In the genomic region with DNA sequence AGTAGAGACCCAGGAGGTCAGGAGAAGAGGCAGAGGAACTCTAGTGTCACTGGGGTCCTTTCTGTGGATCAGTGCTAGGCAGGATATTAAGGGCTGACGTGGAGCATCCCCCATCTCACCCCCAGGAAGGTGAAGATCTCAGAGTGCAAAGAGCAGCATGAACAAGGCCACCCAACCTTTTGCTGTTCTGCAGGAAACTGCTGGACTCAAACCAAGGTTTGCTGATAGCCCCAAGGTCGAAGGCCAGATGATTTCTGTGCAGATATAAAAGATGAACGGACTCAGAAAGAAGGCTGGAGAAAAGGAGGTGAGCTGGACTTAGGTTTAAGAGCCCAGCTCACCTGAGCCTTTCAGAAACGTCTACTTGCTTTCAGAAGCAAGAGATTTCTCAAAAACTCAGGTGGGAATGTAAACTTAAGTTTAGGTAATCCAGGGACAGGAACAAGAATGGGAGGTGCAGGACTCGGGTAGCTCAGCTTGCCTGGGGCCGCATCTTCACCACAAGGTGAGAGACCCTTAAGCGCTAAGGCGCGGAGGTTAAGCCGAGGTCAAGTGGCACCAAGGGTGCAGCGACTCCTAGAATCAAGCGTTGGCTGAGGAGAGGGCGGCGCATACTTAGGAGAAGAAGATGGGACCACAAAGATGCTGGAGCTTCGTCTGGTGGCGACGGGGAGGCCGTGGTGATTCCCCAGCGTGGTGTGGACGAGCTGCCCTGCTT, we compare ENCODE assay signal across 8 mouse cellular contexts. TPM values are rescaled to one million over a fixed set of nuclear protein-coding genes. Genes with fewer than 3 reads are reported as not detected.
A peak's percentile ranks its signal among the peaks of the same experiment; 100 is the strongest.
DNase-seq lines count a peak whose midpoint lies in the region; ATAC-seq and TF ChIP-seq lines count a peak whose summit lies in the region.

No protein-coding gene starts in this region.

- H3K79me2 ChIP-seq in MEL (ENCODE audit: control insufficient read depth, insufficient read depth, low read length, poor library complexity) = no peaks in the 10 kb centered on the region

- H3K9ac ChIP-seq in heart, embryonic 12.5 days = peak overlapping the region; percentile 80
- H3K9ac ChIP-seq in MEL (ENCODE audit: control insufficient read depth, low read depth, low read length, poor library complexity, severe bottlenecking) = peak overlapping the region; percentile 31
- peak overlapping the region; percentile 68 for H3K9ac ChIP-seq in heart, embryonic 15.5 days
- H3K9ac ChIP-seq in liver, embryonic 16.5 days (ENCODE audit: low read depth, low read length) = no peak overlapping the region

- TF ChIP-seq CTCF in MEL (IDR thresholded peaks at IDR 0.05 in 2 of 3, conservative IDR thresholded peaks at IDR 0.05 in 1 of 3; ENCODE audit: control insufficient read depth in 1 of 3, insufficient read depth in 1 of 3, low read depth in 2 of 3, low read length in 3 of 3, poor library complexity in 1 of 3, severe bottlenecking in 1 of 3) = no peak

- H3K9me3 ChIP-seq in heart, embryonic 12.5 days (replicated peaks) = no peaks in the 10 kb centered on the region
- H3K9me3 ChIP-seq in MEL (replicated peaks; ENCODE audit: insufficient read depth, low read length) = no peaks in the 10 kb centered on the region
- H3K9me3 ChIP-seq in heart, embryonic 15.5 days (replicated peaks) = no peaks in the 10 kb centered on the region
- no peaks in the 10 kb centered on the region for H3K9me3 ChIP-seq in liver, embryonic 16.5 days (replicated peaks; ENCODE audit: control insufficient read depth, low read length)

- ATAC-seq in heart, embryonic 12.5 days (ENCODE audit: insufficient number of reproducible peaks, low FRiP score) = 0 out of 2 replicates have a peak, but pooled peaks have one; percentile 3
- ATAC-seq in heart, embryonic 15.5 days (replicated peaks; ENCODE audit: insufficient number of reproducible peaks, insufficient read depth, low FRiP score, low read depth) = no peak
- no peak for ATAC-seq in liver, embryonic 16.5 days (ENCODE audit: low read depth)

- no peak for TF ChIP-seq POLR2A in MEL (IDR thresholded peaks at IDR 0.05; ENCODE audit: control insufficient read depth in 1 of 2, insufficient read depth in 1 of 2, low read depth in 1 of 2, low read length in 2 of 2, poor library complexity in 1 of 2)

- H3K27ac ChIP-seq in heart, embryonic 12.5 days (ENCODE audit: poor library complexity, severe bottlenecking) = no peak overlapping the region
- peak overlapping the region; percentile 11; the same call in 1 of the 2 replicates for H3K27ac ChIP-seq in MEL (ENCODE audit: control insufficient read depth, low read depth, low read length)
- no peak overlapping the region for H3K27ac ChIP-seq in heart, embryonic 15.5 days
- H3K27ac ChIP-seq in liver, embryonic 16.5 days (ENCODE audit: low read length) = no peak overlapping the region

- WGBS in heart, embryonic 12.5 days = 6% methylated on average over 20 of the region's 20 CpGs
- 9% methylated on average over 20 of the region's 20 CpGs for WGBS in heart, embryonic 15.5 days
- 9% methylated on average over 20 of the region's 20 CpGs for WGBS in liver, embryonic 16.5 days (ENCODE audit: insufficient replicate concordance)

- peak overlapping the region; percentile 89 for H3K4me2 ChIP-seq in heart, embryonic 12.5 days
- H3K4me2 ChIP-seq in heart, embryonic 15.5 days = peak overlapping the region; percentile 83
- peak overlapping the region; percentile 60 for H3K4me2 ChIP-seq in liver, embryonic 16.5 days (ENCODE audit: low read depth, low read length)

- peaks cover 66% of the 10 kb centered on the region for H3K27me3 ChIP-seq in heart, embryonic 12.5 days (replicated peaks)
- H3K27me3 ChIP-seq in MEL (ENCODE audit: control insufficient read depth in 1 of 2, insufficient read depth in 2 of 2, low read length in 2 of 2) = no peaks in the 10 kb centered on the region
- H3K27me3 ChIP-seq in heart, embryonic 15.5 days = peaks cover 54% of the 10 kb centered on the region
- peaks cover 73% of the 10 kb centered on the region for H3K27me3 ChIP-seq in liver, embryonic 16.5 days (ENCODE audit: control insufficient read depth, insufficient read depth, low read depth, low read length)

- no peak for TF ChIP-seq RAD21 in MEL (IDR thresholded peaks at IDR 0.05; ENCODE audit: low read depth, low read length)

- DNase-seq in heart, postnatal 10 days = no peak
- peak; percentile 24 for DNase-seq in MEL (ENCODE audit: low read depth, low spot score)
- no peak for DNase-seq in layer of hippocampus, adult 9-11 months
- no peak for DNase-seq in left cerebral cortex, postnatal 14 days (ENCODE audit: low spot score in 2 of 2)
- DNase-seq in MN1 (ENCODE audit: low spot score) = no peak

- intact Hi-C loops in heart, postnatal 10 days (cut with DNase I) = no loop called here
- intact Hi-C loops in left cerebral cortex, postnatal 14 days (cut with DNase I) = loop anchor here (10.0 kb wide), 1 partner anchor 230 kb away; no protein-coding TSS in a partner anchor

- peak overlapping the region; percentile 76 for H3K4me3 ChIP-seq in heart, embryonic 12.5 days
- H3K4me3 ChIP-seq in MEL (ENCODE audit: control insufficient read depth in 1 of 2, insufficient read depth in 1 of 2, low read depth in 2 of 2, low read length in 2 of 2) = peak overlapping the region; percentile 40 to 44
- H3K4me3 ChIP-seq in heart, embryonic 15.5 days = peak overlapping the region; percentile 76
- peak overlapping the region; percentile 56 for H3K4me3 ChIP-seq in liver, embryonic 16.5 days (ENCODE audit: low read depth, low read length)

- no peaks in the 10 kb centered on the region for H3K36me3 ChIP-seq in heart, embryonic 12.5 days
- peaks cover 0 to 9% of the 10 kb centered on the region in 2 experiments; a peak in 2 of 4 replicates for H3K36me3 ChIP-seq in MEL (ENCODE audit: control insufficient read depth in 1 of 2, insufficient read depth in 2 of 2, low read length in 2 of 2)
- H3K36me3 ChIP-seq in heart, embryonic 15.5 days = no peaks in the 10 kb centered on the region
- no peaks in the 10 kb centered on the region for H3K36me3 ChIP-seq in liver, embryonic 16.5 days (ENCODE audit: control insufficient read depth, insufficient read depth)

- H3K4me1 ChIP-seq in heart, embryonic 12.5 days (replicated peaks) = peaks cover 21% of the 10 kb centered on the region
- H3K4me1 ChIP-seq in MEL (ENCODE audit: control insufficient read depth in 1 of 2, insufficient read depth in 2 of 2, low read length in 2 of 2) = peaks cover 6 to 17% of the 10 kb centered on the region in 2 experiments; a peak in 3 of 4 replicates
- peaks cover 17% of the 10 kb centered on the region for H3K4me1 ChIP-seq in heart, embryonic 15.5 days (replicated peaks)
- H3K4me1 ChIP-seq in liver, embryonic 16.5 days (ENCODE audit: control insufficient read depth, low read depth, low read length) = no peaks in the 10 kb centered on the region; the same call in 1 of the 2 replicates

- no peak for TF ChIP-seq EP300 in MEL (IDR thresholded peaks at IDR 0.05; ENCODE audit: low read depth in 1 of 2, low read length in 2 of 2)

TF ChIP-seq in MEL, 35 proteins besides CTCF, POLR2A, EP300 and RAD21 (continues in another document):
- TF ChIP-seq MAFK (IDR thresholded peaks at IDR 0.05; ENCODE audit: borderline replicate concordance, low read depth, low read length) = no peak
- no peak for TF ChIP-seq TAL1 (IDR thresholded peaks at IDR 0.05; ENCODE audit: low read length)
- no peak for TF ChIP-seq JUND (IDR thresholded peaks at IDR 0.05; ENCODE audit: low read depth, low read length)
- TF ChIP-seq ELF1 (IDR thresholded peaks at IDR 0.05; ENCODE audit: low read depth, low read length) = no peak
- no peak for TF ChIP-seq ZMIZ1 (IDR thresholded peaks at IDR 0.05; ENCODE audit: low read depth, low read length)
- TF ChIP-seq KAT2A (conservative IDR thresholded peaks at IDR 0.05; ENCODE audit: low read depth, low read length) = no peak
- TF ChIP-seq UBTF (IDR thresholded peaks at IDR 0.05; ENCODE audit: borderline replicate concordance, insufficient read depth, low read depth, low read length) = no peak
- TF ChIP-seq BHLHE40 (IDR thresholded peaks at IDR 0.05; ENCODE audit: borderline replicate concordance, low read depth, low read length) = no peak
- no peak for TF ChIP-seq TCF12 (IDR thresholded peaks at IDR 0.05; ENCODE audit: low read depth, low read length)
- TF ChIP-seq GATA1 (IDR thresholded peaks at IDR 0.05; ENCODE audit: low read depth, low read length) = no peak
- TF ChIP-seq MXI1 (IDR thresholded peaks at IDR 0.05; ENCODE audit: low read depth, low read length) = no peak
- TF ChIP-seq HCFC1 (IDR thresholded peaks at IDR 0.05; ENCODE audit: low read depth, low read length) = no peak

RNA-seq across cellular contexts. Expression of gene Ebf4, which starts 0.6 kb away (rescaled TPM):
- polyA plus RNA-seq in heart, embryonic 12.5 days (2016; fragmentation: Nextera tagmentation; extraction: Ambion mirVana) = 0.91 and 1.2 TPM in 2 replicates
- 1 to 10 TPM; 1.2 to 1.3 TPM for total RNA-seq in heart, postnatal 10 days (2021)
- 0.12 and 0.13 TPM in 2 replicates for total RNA-seq in MEL (2012; rRNA removed)
- under 1 TPM in 1 of 2 experiments, not detected in 1; 0.72 TPM for polyA plus RNA-seq in MEL (2012; ENCODE audit: insufficient read depth in 1 of 2, insufficient read length in 2 of 2, low read depth in 1 of 2, low replicate concordance in 2 of 2, missing spikeins in 1 of 2)
- 0.58 and 1.2 TPM in 2 replicates for polyA plus RNA-seq in heart, embryonic 15.5 days (2015; fragmentation: Nextera tagmentation; extraction: Ambion mirVana)
- 0.05 TPM in 2 replicates for polyA plus RNA-seq in liver, embryonic 16.5 days (2015; fragmentation: Nextera tagmentation; extraction: Ambion mirVana)
- 10 to 100 TPM in 1 of 2 experiments, 1 to 10 TPM in 1; 9.1 to 11.7 TPM for total RNA-seq in left cerebral cortex, postnatal 14 days (2021)

RNA-seq across cellular contexts. Expression of gene Idh3b, which starts 10.0 kb away (rescaled TPM):
- 218 and 221 TPM in 2 replicates for polyA plus RNA-seq in heart, embryonic 12.5 days (2016; fragmentation: Nextera tagmentation; extraction: Ambion mirVana)
- 100 to 1,000 TPM; 586 to 605 TPM for total RNA-seq in heart, postnatal 10 days (2021)
- total RNA-seq in MEL (2012; rRNA removed) = 205 and 210 TPM in 2 replicates
- polyA plus RNA-seq in MEL (2012; ENCODE audit: insufficient read depth in 1 of 2, insufficient read length in 2 of 2, low read depth in 1 of 2, low replicate concordance in 2 of 2, missing spikeins in 1 of 2) = 1,000 to 10,000 TPM in 1 of 2 experiments, 100 to 1,000 TPM in 1; 551 to 1,030 TPM
- polyA plus RNA-seq in heart, embryonic 15.5 days (2015; fragmentation: Nextera tagmentation; extraction: Ambion mirVana) = 288 and 290 TPM in 2 replicates
- polyA plus RNA-seq in liver, embryonic 16.5 days (2015; fragmentation: Nextera tagmentation; extraction: Ambion mirVana) = 106 and 108 TPM in 2 replicates
- 100 to 1,000 TPM; 260 to 269 TPM for total RNA-seq in left cerebral cortex, postnatal 14 days (2021)

RNA-seq across cellular contexts. Expression of gene Nop56, which starts 20.1 kb away (rescaled TPM):
- 192 and 193 TPM in 2 replicates for polyA plus RNA-seq in heart, embryonic 12.5 days (2016; fragmentation: Nextera tagmentation; extraction: Ambion mirVana)
- 10 to 100 TPM; 43.5 to 50.4 TPM for total RNA-seq in heart, postnatal 10 days (2021)
- 425 and 556 TPM in 2 replicates for total RNA-seq in MEL (2012; rRNA removed)
- polyA plus RNA-seq in MEL (2012; ENCODE audit: insufficient read depth in 1 of 2, insufficient read length in 2 of 2, low read depth in 1 of 2, low replicate concordance in 2 of 2, missing spikeins in 1 of 2) = 1,000 to 10,000 TPM in 1 of 2 experiments, 100 to 1,000 TPM in 1; 594 to 1,867 TPM
- 103 and 150 TPM in 2 replicates for polyA plus RNA-seq in heart, embryonic 15.5 days (2015; fragmentation: Nextera tagmentation; extraction: Ambion mirVana)
- 120 and 130 TPM in 2 replicates for polyA plus RNA-seq in liver, embryonic 16.5 days (2015; fragmentation: Nextera tagmentation; extraction: Ambion mirVana)
- 100 to 1,000 TPM; 125 to 144 TPM for total RNA-seq in left cerebral cortex, postnatal 14 days (2021)
